Mouse (Mus musculus): Measurements from ENCODE around the gene Tmem102. TPM values are rescaled to one million over a fixed set of nuclear protein-coding genes. Genes with fewer than 3 reads are reported as not detected.

Gene Tmem102
- total RNA-seq, 2 experiments from 2014 or later: 1.0 TPM

- no peak for DNase-seq
Observed at GRCm38 (mm10) chr11:69787306-69787705, 18.1 kb downstream of the Tmem102 start.

- DNase-seq: peak; percentile 47
Observed at GRCm38 (mm10) chr11:69784793-69785272, 20.6 kb downstream of the Tmem102 start.

- no peak for DNase-seq
Observed at GRCm38 (mm10) chr11:69781828-69782227, 23.6 kb downstream of the Tmem102 start.

- DNase-seq: no peak
Observed at GRCm38 (mm10) chr11:69778985-69779384, 26.4 kb downstream of the Tmem102 start.

GRCm38 (mm10) chr11:69778258-69778982 is 27.0 kb downstream of the Tmem102 start:
- no peak for DNase-seq

GRCm38 (mm10) chr11:69777504-69778257 is 27.7 kb downstream of the Tmem102 start:
- DNase-seq: no peak

- DNase-seq: no peak
Observed at GRCm38 (mm10) chr11:69776488-69776887, 28.9 kb downstream of the Tmem102 start.

- no peak for DNase-seq
Observed at GRCm38 (mm10) chr11:69775716-69776115, 29.7 kb downstream of the Tmem102 start.

- no peak for DNase-seq
Observed at GRCm38 (mm10) chr11:69774961-69775360, 30.5 kb downstream of the Tmem102 start.

- DNase-seq: no peak
Observed at GRCm38 (mm10) chr11:69767625-69767909, 37.9 kb downstream of the Tmem102 start.

GRCm38 (mm10) chr11:69766872-69767624 is 38.4 kb downstream of the Tmem102 start:
- DNase-seq: no peak

- DNase-seq: peak; percentile 84
Observed at GRCm38 (mm10) chr11:69766126-69766609, 39.3 kb downstream of the Tmem102 start.

- peak; percentile 68 for DNase-seq
Observed at GRCm38 (mm10) chr11:69765221-69766125, 40.0 kb downstream of the Tmem102 start, which contains the start of gene Zbtb4. Zbtb4 (plus strand) TSS chr11:69765912.

GRCm38 (mm10) chr11:69763551-69763950 is 41.9 kb downstream of the Tmem102 start:
- no peak for DNase-seq

- no peak for DNase-seq
Observed at GRCm38 (mm10) chr11:69761868-69762267, 43.6 kb downstream of the Tmem102 start, which contains the start of gene Slc35g3. Slc35g3 (minus strand) TSS chr11:69761968.

GRCm38 (mm10) chr11:69760901-69761200 is 44.6 kb downstream of the Tmem102 start:
- no peak for DNase-seq

GRCm38 (mm10) chr11:69760160-69760900 is 45.1 kb downstream of the Tmem102 start:
- no peak for DNase-seq

- DNase-seq: peak; percentile 90
Observed at GRCm38 (mm10) chr11:69758971-69759721, 46.3 kb downstream of the Tmem102 start.

- peak; percentile 98 for DNase-seq
Observed at GRCm38 (mm10) chr11:69758478-69758970, 46.9 kb downstream of the Tmem102 start, which contains the start of gene Polr2a. Polr2a (minus strand) TSS chr11:69758637.

GRCm38 (mm10) chr11:69758090-69758456 is 47.4 kb downstream of the Tmem102 start:
- peak; percentile 99 for DNase-seq
